Mouse (Mus musculus) thymus, postnatal 4 days (tissue): ENCODE measurements at regions not wholly inside any gene's neighbourhood (a gene's known extent, or its start where the extent isn't known, plus 50 kb on each side); places are given as distances from the start of the nearest gene placed in this dataset.

ENCODE experiments used
- DNase-seq: peaks from one replicate; pipeline ENCODE4 v3.0.0; 2021

DNA sequence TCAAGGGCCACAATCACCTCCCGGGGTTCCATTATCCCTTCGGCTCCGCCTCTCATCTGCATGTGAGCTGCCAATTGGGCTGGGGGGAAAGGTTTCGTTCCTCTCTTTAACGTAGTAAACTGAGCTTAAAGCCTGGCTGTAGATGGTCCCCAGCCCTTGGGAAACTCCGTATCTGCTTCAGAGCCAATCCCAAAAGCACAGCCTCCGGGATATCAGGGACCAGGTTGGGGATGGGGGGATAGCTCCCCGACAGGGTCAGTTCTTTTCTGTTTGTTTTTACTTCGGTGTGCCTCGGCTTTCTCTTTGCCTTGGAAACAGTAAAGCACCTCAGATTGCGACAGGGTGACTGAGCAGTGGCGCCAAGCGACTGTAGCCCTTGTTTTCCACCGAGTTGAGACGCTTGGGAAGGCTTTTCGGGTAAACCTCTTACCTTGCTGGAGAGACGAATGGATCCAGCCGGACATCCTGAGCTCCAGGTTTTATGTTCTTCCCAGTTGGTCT is 64.5 kb downstream of the Tfap2c start:
- peak; percentile 25 for DNase-seq

DNA sequence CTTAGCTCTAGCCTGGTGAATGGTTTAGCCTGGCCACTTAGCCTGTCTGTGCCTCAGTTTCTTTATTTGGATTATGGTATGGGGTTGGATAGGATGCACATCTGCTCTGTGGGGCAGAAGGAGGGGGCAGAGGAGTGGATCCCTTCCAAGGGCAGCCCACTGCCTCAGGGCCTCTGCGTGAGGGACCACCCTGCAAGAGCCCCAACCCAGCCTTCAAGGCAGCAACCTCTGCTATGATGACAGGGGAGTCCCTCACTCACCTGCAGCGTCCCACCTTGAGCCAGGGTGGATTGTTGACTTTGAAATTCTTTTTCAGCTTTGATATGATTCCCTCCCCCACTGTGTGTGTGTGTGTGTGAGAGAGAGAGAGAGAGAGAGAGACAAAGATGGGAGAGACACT is 65.8 kb downstream of the Tfap2c start:
- no peak for DNase-seq

DNA sequence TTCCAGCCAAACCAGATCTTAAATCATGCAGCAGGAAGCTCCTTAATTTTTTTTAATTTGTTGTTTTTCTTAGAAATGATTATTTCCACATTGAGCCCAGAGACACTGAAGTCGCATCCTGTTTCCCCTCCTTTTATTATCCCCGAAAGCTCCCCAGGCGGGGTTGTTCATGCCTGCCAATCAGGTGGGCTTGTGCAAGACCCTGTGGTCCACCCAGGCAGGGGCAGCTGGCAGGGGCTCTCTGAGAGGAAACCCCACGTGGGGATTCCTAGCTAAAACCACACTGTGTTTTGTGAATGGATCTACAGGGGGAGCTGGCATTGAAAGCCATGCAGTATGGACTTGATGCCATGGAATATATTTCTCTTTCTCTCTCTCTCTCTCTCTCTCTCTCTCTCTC is 66.2 kb downstream of the Tfap2c start:
- no peak for DNase-seq

DNA sequence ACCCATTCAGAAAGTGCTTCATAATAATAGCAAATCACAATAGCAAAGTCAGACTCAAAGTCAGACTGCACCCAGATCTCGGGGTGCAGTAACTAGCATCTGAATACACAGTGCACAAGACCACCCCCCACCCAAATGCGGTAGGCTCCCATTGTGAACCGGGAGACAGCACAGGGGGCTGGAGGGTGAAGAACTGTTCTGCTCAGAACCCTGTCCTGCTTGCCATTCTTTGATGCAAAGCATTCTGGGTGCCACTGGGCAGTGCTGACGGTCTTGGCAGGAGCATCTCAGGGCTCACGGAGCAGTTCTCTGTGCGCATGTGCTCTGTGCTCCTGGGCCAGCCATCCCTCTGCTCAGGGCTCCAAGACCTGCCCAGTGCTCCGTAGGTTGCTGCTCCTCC is 69.8 kb downstream of the Tfap2c start:
- DNase-seq = peak; percentile 23

DNA sequence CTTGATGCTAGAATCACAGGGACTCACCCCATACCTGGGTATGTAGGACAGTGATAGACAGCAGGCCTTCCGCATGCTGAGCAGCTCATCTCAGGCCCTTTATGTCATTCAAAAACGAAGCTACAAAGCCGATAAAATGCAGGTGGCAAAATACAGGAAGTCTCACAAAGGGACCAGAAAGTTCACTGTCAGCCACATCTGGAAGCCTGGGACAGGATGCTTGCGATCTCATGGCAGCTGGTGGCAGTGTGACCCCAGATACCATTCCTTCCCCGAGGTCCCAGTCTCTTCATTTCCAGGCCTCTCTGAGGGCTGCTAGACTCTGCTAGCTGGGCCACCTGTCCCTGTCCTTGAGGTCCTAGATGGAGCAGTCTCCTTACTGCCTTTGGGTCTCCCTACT is 70.6 kb downstream of the Tfap2c start:
- DNase-seq = peak; percentile 60

DNA sequence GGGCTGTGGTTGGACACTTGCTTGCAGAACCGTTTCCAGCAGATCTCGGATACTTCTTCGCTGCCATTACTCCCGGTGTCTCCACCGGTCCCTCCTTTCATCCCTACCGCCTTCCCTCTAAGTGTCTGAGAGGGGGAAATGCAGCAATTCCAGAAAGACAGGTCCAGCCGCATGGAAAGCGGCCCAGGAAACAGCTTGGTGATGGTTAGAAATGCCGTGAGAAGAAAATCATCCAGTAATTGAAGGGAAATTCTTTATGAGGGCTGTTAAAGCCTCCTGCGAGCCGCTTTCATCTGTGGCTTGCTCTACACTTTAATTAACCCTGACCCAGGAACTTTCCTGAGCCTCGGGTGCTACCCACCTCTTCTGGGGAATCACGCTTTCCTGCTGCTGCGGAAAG is 74.3 kb downstream of the Tfap2c start:
- no peak for DNase-seq

DNA sequence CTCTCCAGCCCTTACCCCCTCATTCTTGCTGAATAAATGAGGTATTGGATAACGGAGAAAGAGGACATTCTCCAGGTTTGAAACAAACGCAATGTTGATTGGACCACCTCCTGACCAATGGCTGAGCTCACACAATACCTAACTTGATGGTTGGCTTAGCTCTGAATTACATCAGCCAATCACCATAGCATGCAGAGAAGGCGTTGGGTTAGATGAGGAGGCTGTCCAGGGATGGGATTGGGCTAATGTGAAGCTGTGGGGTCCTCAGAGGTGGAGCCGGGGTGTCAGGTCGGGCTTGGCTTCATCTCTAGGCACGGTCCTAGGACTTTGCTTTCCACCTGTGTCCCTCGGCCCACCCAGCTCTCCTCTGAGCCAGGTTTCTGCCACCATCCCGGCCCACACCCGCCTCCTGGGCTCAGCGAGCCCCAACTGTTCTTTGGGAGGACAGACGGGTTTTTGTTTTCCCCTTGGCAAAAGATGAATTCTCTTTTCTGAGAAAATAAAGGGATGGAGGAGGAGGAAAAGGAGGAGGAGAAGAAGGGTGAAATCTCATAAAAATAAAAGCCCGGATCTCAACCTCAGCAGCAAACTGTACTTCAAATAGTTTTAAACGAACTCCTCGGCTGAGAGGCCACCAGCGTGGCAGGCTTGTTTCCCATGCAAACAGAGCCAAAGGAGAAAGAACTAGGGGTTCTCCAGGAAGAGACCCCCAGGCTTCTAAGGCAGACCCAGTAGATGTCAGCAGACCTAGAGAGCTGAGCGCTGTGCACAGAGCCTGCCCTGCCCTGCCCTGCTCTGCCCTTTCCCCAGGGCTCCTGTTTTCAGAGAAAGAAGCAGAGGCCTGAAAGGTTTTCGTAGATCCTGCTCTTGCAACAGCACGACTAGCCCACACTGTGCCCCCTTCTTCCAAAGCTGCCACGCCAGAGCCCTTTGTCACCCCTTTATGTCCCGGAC is 78.2 kb downstream of the Tfap2c start:
- no peak for DNase-seq

DNA sequence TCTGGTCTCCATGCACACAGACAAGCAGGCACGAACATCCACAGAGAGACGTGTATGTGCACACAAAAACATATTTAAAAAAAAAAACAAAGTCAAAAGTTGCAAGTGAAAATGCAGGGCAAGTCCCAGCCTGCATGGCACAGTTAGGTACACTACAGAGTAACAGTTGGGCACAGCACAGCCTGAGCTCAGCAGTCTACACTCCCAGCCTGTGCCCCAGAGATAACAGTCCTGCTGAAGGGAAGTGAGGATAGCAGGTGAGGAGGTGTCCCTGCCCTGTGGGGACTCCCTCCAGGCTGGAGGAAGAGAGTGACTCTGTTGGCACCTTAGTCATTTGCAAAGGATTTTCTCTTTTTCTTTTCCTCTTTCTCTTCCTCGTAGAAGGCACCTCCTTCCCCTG is 80.9 kb downstream of the Tfap2c start:
- no peak for DNase-seq

DNA sequence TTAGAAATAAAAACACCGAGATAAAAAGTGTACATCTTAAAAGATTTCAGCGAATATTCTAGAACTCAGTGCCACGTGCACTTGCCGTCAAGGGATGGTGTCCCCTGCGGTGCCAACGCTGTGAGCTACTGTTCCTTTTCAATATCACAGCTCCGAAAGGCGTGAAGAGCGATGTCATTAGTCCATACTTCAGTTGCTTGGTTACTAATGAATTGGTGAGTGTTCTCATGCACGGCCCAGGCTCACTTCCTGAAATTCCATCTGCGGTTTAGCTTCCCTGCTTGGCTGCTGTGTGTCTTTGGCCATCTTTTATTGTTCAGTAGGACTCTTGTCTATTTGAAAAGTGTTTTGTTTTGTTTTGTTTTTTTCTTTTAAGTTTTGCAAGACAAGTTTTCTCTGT is 93.2 kb downstream of the Tfap2c start:
- DNase-seq = no peak

DNA sequence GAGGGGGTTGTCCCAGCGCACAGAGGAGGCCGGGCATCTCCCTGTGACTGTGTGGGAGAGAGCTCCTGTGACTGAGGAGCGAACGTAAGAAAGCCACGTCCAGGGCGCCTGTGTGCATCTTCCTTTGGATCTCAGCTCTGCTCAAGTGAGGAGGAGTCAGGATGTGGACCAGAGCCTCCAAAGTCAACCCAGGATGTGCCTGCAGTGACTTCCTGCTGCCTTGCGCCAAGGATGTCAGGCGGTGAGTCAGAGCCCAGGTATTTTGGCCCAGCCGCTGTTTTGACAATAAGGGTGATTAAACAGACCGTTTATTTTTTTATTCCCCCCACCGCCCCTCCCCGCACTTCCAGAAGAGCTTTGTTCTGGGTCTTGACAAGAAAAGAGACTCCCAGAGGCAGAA is 94.5 kb downstream of the Tfap2c start:
- no peak for DNase-seq

DNA sequence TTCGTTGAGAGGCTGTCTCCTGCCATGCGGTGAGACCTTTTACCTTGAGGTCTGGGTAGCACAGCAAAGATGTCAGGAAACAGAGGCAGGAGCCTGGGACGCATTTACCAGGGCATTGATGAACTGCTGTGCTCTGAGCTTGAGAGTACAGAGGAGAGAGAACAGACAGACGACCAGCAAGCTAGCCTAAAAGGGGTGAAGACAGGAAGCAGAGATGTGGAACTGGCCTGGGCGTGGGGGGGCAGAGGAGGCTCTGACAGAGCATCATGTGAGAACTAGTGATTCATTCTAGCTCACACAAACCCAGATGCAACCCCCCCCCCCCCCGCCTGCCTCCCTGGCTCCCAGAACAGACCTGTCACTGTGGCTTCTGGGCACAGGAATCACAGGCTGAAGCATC is 95.1 kb downstream of the Tfap2c start:
- DNase-seq = no peak

DNA sequence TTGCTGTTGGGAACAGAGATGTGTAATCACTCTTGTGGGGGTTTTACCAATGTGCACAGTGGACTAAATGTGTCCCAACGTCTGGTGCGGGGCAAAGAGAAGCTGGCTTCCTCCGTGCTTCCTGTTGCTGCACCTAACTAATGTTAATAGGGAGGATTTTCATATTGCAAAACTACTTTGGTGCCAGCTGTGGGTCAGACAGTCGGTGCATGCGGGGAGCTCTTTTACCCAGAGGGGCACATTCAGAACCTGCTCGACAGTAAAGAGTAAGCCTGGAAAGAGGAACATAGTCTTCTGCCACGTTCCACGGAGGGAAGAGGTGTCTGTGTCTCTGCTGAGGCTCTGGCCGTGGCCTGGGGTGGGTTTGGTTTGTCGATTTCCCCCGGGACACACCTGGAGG is 98.7 kb downstream of the Tfap2c start:
- no peak for DNase-seq

DNA sequence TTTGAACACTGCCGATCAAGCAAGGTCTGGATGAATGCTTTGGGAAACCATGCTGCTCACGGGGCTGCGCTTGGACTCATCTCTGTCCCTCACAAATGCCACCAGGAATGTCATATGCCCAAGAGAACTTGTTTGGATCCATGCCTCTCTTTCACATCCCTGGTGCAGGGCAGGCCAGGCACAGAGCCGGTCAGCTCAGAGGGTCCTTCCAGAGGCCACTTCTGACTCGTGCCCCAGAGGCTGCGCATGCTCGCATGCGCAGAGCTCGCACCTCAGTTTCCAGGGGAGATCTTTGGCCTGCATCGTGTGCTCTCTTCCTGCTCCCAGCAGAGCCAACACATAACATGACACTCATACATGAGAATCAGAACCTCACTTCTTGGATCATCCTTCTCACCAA is 111.1 kb downstream of the Tfap2c start:
- no peak for DNase-seq

DNA sequence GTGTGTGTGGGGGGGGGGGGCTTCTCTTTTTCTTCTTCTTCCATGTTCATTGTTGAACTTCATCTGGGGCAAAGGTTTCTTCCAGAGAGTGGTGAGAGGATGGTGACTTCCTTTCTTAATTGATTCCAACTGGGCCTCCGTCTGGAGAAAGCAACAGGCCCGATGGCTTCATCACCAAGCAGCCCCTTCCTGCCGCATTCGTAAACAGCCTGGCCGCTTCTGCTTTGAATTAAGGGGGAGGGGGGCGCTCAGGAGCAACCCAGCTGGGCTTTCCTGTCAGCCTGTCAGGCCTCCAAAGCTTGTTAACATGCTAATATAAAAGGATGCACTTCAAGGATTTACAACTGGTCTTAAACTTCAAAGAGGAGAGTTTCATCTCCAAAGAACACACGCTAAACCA is 111.5 kb downstream of the Tfap2c start:
- DNase-seq = no peak

DNA sequence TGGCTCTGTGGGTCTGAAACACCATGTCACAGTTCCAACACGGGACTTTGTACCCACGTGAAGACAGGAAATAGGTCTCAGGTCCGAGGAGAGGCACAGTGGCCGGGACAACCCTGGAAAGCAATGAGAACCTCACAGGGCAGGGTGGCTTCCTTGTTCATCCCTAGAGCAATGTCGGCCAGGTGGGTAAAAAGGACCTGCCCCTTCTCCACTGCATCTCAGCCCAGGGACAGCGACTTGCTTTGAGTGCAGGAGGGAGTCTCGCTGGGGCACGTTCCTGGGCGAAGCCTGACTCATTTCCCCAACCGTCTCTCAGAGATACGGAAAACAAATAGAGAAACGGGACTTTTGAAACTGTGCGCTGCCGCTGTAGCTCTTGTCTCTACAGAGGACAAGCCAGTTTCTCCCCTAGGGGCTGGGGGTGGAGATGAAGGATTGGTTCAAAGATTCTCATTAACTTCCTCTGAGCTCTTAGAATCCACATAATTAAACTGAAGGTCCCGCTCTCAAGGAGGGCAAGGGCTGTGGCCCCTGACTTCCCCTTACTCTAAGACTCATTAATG is 112.1 kb downstream of the Tfap2c start:
- DNase-seq = no peak

DNA sequence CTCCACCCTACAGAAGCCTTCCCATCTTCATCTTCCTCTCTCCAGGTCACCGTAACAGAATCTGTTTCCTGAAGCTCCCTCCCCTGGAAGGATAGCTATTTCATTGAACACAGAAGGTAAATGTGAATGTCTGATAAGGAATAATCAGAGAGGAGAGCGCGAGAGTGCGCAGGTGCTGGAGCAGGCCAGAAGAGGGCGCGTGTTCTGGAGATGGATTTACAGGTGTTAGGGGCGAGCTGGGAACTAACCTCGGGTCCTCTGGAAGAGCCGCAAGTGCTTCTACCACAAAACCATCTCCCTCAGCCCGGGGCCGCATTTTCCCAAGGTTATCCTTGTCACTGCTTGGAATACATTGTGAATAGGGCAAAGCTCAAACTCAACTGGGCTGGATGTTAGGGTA is 112.8 kb downstream of the Tfap2c start:
- DNase-seq = peak; percentile 36

DNA sequence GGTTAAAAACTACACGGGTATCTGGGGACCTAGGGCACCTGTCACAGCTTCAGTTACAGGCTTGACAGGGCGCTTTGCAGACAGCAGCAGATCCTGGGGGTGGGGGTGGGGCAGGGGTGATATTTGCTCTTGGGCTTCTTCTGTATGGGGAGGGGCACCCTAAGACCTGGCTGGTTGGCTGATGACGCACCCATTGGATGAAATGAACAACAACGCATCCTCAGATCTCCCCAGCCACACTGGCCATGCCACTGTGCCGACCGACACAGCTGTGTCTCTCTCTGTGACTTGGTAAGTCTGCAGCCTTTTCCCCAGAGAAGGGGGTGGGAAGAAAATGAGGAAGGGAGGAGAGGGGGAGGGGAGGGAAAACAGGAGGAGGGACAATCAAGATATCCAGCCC is 114.3 kb downstream of the Tfap2c start:
- no peak for DNase-seq

DNA sequence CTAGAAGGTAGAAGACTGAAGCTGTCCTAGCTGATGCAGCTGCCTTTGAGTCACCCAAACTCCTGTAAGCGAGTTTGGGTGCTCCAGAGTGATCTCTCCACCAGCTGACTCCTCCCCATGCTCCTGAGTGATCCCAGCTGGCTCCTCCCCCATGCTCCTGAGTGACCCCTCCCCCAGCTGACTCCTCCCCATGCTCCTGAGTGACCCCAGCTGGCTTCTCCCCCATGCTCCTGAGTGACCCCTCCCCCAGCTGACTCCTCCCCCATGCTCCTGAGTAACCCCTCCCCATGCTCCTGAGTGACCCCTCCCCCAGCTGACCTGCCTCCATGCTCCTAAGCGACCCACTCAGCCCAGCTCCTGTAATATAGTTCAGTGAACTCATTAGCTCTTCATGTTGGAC is 123.7 kb downstream of the Tfap2c start:
- no peak for DNase-seq

DNA sequence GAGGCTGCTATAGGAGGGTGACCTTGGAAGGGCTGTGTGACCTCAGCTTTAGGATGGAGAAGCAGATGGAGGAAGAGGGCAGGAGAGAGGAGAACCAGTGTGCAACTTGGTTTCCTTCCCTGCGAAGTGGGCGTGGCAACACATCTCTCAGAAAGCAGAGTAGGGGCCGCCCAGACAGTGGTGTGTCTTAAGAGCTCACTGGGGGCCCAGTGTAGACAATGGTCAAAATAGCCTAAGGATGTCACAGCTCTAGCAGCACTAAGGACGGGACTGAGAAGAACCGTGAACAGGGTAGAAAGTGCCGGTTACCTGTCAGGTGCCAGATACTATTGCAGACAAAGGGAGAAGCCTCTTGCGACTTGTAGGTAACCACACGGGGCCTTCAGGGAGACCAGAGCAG is 125.2 kb downstream of the Tfap2c start:
- DNase-seq = no peak

DNA sequence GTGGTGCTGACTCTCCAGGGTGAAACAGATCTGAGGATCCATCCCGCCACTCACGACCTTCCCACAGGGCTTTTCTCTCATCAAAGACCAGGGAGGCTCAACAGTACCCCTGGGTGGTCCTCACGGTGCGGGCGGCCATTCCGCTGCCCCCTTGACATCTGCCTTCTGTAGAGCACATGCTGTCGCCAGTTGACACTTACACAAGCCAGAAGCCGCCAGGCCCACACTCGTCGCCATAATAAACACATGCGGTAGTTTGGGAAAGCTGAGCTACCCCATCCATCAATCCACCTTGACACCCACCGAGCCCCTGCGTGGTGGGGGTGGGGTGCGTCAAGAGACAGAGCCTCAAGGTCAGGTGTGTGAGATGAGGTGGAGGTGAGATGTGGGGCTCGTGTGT is 125.7 kb downstream of the Tfap2c start:
- DNase-seq = no peak

DNA sequence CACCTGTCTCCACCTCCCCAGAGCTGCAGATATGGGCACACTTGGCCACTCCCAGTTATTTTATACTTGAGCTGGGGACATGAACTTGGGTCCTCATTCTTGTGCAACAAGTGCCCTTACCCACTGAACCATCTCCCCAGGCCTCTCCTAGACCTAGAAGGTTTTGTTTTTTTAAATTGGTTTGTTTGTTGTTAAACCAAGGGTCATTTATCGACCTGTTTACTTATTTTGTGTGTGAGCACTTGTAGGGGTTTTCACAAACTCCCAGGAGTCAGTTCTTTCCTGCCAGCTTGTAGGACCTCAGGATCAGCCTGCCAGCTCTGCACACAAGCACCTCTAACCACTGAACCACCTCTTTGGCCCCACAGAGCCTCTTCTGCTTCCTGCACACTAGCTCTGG is 140.8 kb downstream of the Tfap2c start:
- no peak for DNase-seq

DNA sequence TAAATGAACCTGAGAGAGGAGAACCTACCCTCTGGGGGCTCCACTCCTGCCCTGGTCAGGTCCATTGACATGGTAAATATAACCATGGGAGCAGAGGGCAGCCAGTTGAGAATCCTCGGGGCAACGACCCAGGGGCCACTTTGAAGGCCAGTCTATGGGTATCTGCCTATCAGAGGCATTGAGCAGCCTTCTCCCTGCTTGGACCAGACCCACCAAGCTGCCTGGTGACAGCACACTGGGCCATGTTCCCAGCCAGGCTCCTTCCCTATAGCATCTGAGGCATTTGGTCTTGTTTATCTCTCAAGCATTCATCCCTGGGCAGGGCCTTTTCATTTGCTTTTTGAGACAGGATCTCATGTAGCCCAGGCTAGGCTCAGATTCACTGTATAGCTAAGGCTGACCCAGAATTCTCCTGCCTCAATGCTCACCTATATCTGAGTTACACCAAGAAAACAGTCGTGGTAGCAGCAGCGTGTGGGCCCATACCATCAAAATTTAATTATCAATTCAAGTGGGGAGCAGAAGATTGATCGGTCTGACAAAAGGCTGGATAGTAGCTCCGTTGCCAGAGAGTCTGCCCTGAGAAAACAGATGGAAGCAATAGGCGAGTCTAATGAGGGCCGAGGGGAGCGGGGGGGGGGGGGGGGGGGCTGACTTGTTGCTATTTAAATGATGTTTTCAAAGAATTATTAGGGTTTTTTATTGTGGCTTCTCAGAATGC is 141.7 kb downstream of the Tfap2c start:
- DNase-seq = no peak

DNA sequence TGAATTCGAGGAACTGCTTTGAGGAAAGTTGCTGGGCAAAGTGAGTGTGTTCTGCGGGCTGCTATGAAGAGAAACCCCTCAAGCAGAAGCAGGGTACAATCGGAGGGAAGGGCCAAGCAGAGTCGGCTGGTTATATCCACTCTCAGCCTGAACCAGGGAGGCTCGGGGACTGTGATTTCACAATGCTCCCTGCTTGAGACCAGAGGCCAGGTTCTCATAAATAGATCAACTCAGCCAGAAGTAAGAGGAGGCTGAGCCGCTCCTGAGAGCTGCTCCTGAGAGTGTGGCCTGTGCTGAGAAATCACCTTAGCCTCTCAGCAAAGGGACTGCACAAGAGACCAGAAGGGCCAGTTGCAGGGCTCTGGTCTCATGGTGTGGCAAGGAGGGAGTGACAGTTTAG is 149.6 kb downstream of the Tfap2c start:
- no peak for DNase-seq

DNA sequence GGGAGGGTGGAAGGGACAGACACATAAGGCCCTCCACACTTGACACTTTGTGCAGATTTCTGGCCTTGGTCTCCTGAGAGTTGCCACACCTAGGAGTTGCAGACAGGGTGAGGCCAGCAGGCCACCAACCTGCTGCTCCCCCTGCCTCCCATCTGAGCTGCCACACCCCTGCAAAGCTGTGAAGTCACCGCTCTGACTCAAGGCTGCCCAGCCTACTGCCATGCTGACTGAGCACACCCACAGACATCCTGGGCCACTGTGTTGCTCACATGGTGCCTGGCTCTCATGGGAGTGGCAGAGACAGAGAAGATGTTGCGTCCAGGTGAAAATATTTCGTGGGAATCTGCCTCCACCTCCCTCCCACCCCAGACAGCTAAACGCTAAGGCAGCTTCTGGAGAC is 150.3 kb downstream of the Tfap2c start:
- no peak for DNase-seq
